Mouse (Mus musculus) urinary bladder, postnatal 4 days (tissue): ENCODE measurements around the gene Ppm1k.
"Not testable (repeated sequence)": the region's sequence is repeated elsewhere in the genome, so short reads cannot be mapped to it uniquely, and the experiment has no call there.

Source experiments
- DNase-seq, 2 experiments: peaks; one replicate each; pipeline ENCODE4 v3.0.0; 2021 to 2022; ENCODE audit warnings: low spot score in 2 of 2

Ppm1k gene

DNA sequence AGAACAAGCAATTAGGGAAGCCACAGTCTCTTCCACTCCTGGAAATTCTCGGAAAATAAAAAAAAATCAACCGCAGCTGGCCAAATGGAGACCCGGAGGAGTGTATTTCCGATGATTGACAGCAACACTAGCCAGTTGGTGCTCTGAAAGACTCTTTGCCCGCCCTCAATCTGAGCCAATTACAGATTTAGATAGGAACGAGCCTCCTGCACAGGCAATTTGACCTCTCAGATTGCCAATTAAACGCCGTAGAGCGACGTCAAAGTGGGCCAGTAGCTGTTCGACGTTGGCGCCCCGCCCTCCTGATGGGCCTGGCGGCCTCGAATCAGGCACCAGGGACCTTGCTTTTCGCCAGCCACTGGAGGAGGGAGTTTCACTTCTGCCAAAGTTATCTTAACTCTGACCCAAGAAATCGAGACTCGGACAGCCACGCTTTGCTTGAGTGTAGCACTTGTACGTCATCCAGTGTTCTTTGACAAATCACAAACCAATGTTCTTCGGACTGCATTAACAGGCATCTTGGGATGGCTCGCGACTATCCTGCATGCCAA is at the start of gene Ppm1k:
TSS of gene Ppm1k (minus strand) at position 83 of the 551 bp plus-strand sequence.
- DNase-seq = peak; percentile 97 to 99

DNA sequence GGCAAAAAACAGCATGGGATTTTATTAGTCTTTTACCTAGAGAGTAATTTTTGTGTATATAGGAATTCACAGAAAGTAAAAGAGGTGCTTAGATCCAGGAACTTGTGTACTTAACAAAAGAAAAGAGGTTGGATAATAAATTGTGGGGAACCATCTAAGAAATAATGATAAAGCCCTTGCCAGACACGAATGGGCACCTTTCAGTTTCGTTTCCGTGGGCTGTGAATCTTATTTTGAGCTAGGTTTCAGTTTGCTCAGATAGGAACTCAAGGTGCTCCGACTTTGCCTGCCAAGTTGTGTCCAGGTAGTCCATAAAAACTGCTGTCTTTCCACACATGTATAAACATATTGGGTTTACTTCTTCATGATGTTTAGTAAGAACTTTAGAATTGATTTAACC is 47.1 kb upstream of the Ppm1k start:
- no peak for DNase-seq

DNA sequence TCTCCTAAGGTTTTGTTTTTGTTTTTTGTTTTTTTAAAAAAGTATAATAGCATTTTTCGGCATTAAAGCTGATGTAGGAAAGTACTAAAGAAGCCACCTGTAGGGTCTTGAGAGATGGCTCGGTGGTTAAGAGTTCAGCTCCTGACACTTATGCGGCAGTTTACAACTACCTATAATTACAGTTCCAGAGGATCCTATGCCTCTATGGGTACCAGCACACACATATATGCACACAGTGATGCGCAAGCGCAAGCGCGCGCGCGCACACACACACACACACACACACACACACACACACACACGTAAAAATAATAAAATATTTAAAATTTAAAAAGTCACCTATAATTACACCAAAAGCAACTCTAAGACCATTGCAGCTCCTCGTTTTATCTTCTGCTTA is 46.3 kb upstream of the Ppm1k start:
- no peak for DNase-seq

DNA sequence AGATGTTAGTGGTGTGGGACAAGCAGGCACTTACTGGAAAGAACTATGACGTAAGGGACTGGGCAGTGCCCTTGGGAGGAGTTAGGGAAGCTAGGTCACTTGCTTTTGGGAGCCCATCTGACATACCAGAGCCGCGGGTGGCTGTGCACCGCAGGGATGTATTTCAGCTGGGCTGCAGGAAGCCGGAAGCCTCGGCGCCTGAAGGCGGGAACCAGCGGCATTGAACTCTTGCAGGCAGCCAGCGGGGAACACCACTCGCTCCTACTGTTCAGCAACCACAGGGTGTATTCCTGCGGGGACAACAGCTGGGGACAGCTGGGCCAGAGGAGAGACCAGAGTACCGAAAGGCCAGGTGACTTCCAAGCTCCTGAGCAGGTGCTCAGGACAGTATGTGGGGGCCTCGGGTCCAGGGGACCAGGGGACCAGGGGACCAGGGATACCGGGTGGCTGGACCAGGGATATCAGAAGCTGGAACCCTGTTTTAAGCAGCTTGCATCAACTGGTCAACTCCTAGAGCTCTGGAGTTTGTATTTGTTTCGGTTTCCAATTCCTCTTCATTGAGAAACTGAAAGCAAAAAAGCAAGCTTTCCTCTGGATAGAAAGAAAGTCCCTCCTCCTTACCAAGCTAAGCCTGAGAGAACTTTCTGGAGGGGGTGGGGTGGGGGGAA is 45.7 kb upstream of the Ppm1k start, which contains the start of gene Herc6:
TSS of gene Herc6 (plus strand) at position 120 of the 668 bp plus-strand sequence.
- peak; percentile 45 to 61 for DNase-seq

DNA sequence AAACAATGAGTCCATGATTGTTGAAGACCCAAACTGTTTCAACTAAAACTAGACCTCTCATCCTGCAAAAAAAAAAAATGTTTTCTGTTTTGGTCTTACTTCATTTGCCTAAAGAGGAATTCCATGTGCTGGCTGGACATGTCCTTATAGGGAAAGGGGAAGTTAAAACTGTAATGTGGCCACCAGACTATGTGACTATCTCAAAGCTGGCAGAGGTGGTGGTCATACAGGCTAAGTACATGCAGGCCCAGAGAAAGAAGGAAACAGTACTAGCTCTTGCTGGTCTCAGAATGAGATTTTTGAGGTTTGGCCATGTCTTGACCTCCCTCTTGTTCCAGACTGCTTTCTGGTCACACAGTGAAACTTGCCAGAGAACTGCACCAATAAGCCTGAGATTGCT is 36.3 kb upstream of the Ppm1k start:
- DNase-seq = no peak

DNA sequence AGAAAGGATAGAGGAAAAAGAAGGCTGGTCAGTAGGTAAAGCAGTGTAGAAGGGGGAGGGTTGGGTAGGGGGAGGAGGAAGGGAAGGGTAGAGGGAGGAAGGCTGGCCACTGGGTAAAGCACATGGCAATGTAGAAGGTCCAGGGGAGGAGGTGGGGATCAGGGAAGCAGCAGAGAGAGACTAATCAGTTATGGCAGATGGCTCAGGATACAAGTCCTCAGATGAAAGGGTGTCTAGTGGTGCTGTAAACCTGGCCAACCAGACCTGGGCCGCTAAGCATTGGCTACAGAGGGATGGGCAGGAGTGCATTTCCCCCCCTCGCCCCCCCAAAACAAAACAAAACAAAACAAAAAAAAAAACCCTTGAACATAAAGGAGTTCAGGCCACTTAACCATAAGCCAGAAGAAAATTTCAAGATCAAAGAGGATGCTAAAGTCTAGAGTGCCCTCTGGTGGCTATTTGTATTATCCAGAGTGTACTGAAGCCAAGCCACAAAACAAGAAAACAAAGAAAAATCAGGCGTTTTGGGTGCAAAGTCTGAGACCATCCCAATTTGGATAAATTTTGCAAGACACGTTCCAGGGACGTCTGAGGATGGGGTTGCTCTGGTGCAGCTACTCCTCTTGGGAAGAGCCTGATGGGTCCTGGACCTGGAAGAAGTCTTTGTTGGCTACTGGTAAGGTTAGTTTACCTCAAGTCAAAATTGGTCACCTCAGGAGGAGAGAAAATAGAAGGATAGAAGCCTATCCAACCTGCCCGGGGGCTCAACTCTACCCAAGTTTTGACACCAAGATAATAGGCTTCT is 35.1 kb upstream of the Ppm1k start:
- no peak for DNase-seq

DNA sequence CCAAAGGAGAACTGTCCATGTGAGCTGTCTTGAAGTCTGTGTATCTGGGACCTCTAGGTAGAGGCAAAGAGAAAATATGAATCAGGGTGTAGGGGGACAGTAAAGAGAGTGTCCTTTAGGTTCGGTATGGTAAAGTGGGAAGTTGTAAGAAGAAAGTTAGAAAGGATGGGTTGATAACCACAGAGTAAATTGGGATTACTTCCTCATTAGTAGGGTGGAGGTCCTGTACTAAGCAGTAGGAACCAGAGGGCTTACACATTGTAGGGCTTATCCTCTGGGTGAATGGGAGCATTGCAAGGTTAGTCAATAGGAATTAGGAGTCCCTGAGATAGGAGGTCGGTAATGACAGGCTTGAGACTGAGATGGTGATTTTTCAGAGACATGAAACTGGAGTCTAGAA is 32.4 kb upstream of the Ppm1k start:
- no peak for DNase-seq

DNA sequence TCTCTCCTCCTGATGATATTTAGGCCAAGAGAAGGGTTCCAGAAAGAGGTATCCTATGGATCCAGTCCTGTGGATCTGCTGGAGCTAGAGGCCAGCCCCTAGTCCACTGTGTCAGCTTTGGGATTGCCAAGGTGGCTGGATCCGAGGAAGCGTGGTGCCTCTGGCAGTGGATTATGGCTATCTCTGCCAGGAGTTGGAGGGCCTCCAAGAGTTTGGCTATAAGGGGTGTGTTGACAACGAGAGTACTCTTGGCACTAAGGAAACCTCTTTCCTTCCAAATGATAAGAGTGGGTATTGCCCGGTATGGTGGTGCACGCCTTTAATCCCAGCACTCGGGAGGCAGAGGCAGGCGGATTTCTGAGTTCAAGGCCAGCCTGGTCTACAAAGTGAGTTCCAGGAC is 30.2 kb upstream of the Ppm1k start:
- DNase-seq = no peak

DNA sequence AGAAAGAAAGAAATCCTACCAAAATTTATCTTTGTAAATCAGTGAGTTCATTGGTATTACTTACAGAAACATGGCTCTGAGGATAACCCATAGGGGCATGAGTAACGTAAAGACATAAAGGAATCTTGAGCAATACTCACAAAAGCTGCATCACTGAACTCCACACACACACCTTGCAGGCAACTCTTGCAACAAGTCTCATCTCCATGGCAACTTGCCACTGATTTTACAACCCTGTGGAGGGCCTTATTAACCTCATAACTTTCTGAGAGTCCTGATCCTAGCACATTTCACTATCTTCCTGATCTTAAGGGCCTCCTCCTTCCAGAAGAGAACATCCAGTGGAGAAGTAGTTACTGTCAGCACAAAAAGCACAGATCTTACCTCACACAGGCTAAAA is 28.2 kb upstream of the Ppm1k start:
- DNase-seq = no peak

DNA sequence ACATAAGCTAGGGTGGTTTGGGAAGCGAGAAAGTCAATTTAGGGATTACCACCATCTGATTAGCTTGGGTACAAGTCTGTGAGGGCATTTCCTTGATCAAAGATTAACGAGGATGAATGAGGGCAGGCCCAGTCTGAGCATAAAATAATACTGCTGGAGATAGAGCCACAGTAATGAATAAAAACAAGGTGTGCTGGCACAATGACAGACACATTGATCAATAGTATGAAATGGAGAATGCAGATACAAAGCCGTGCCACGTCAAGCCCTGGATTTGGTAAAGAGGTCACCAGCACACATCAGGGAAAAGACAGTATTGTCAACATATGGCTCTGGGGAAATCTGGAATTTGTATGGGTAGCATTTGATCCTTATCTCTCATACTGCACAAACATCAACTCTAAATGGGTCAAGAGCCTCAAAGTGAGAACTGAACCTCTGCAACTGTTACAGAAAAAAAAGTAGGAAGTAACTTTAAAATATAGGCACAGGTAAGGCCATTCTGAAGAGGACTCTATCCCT is 22.6 kb upstream of the Ppm1k start:
- no peak for DNase-seq

DNA sequence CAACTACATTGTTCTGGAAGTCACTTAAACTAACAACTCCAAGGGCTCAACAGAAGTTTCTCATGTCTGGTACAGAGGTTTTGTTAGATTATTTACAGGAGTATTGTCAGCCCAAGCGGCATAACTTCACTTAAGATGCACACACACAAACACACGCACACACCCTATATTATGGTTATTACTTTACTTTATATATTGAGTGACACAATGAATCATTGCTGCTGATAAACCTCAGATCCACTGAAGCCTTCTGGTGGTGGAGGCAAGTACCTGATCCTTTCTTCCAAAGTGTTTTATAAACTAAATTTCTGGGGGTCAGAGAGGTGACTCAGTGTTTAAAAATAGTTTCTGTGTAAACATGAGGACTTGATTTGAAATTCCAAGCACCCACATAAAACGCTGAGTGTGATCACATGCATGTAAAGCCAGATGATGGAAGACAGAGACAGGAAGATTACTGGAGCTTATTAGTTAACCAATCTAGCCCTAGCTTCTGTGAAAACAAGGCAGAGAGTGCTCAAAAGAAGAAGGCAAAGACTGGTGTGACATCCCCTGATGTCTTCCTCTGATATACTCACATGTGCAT is 16.0 kb upstream of the Ppm1k start:
- no peak for DNase-seq

DNA sequence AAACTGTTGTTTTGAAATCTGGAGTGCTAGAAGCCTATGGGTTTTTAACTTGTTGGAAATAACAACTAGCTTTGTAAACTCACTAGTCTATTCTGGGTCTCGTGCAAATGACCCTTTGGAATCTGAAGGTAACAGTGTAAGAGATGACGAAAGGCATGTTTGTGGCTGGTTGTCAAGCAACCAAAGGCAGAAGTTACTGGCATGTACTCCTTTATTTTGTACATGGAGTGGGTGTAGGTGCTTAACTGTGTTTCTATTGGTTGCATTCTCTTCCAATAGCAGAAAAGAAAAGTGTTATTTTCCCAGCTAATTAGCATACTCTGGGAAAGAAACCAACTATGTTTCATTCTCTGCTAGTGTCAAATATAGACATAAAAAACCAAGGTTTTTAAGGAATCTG is 9.6 kb upstream of the Ppm1k start:
- DNase-seq = no peak

DNA sequence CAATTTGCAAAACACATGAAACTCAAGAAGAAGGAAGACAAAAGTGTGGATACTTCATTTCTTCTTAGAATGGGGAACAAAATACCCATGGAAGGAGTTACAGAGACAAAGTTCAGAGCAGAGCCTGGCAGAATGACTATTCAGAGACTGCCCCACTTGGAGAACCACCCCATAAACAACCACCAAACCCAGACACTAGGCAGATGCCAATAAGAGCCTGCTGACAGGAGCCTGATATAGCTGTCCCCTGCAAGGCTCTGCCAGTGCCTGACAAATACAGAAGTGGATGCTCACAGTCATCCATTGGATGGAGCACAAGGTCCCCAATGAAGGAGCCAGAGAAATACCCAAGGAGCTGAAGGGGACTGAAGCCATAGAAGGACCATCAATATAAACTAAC is 8.3 kb upstream of the Ppm1k start:
- not testable (repeated sequence) for DNase-seq

DNA sequence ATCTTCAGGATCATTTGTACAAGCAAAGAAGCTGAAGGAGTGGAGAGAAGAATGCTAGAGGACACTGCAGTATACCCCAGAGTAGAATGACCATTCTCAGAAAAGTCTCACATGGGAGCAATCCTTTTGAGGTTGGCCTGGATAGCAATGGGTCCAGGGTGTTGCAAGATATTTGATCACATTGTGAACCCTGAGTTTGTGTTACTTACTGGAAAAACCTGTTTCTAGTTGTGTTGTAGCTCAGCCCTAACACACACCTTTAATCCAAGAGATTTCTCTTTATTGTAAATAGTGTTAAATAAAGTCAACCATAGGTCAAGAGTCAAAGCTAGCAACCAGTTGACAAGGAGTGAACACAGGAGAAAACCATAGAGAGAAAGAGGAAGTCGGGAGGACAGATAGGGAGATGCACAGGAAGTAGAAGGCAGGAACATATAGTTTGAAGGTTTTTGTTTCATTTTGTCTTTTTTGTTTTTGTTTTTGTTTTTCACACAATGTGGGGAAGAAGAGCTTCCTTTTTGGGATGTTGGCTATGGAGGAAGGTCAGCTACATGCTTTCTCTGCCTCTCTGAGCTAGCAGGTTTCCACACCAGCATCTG is 6.6 kb upstream of the Ppm1k start:
- no peak for DNase-seq

DNA sequence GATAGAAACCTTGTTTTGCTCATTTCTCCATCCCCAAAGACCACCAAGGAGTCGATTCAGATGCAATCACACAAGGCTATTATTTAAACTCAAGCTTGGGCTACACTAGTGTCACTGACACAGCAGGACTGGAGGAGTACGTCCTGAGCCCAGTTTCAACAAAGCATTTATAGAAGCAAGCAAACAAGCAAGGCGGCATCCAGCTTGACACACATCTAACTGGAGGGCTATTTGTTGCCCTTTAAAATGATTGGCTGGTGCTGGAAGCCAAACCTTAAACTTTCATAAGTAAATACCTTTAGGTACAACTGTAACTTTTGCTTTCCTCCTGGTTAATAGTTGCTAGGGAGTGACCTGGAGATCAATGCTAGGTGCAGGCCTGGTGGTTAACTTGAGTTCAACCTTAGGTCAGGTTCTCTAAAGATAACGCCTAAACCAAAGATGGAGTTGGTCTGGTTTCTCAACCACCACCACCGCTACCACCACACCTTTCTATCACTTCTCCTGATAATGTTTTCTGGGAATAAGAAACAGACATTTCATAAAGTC is 5.8 kb upstream of the Ppm1k start:
- DNase-seq = no peak

DNA sequence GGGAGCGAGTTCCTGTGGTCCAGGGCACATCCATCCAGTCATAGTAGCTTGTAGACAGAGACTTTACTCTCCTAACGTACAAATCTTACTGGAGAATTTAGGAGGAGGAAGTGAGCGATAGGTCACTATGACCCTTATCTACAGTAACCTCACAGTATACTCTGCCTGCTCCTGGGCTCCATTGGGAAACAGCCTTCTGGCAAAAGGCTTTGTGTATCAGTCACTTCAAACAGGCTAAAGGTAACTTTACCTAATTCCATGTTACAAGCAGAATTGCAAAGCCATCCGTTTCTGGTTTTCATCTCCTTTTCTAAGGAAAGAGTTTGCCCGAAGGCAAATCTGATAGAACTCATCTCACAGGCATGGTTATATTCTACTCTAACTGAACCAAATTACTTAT is 2.6 kb upstream of the Ppm1k start:
- no peak for DNase-seq

DNA sequence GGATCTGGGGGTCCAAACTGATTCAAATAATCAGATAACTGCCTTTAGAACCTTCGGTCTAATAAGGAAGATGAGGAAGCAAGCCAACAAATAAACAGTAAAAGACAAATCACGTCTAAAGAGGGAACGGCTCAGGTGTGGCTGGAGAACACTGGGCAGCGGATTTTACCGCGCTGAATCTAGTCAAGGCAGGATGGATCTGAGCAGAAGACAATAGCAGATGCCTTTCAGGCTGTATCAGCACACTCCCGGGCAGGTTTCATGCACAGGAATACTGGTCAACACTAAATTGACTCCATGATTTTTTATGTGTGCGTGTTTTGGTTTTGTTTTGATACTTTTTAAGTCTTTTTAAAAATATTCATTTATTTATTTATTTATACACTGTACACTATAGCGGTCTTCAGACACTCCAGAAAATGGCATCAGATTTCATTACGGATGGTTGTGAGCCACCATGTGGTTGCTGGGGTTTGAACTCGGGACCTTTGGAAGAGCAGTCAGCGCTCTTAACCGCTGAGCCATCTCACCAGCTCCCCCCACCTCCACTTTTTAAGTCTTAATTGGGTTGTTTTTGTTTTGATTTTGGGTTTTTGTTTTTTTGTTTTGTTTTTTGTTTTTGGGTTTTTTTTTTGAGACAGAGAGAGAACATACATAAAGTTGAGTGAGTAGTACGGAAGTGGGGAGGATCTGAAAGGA is 852 bp upstream of the Ppm1k start:
- no peak for DNase-seq

DNA sequence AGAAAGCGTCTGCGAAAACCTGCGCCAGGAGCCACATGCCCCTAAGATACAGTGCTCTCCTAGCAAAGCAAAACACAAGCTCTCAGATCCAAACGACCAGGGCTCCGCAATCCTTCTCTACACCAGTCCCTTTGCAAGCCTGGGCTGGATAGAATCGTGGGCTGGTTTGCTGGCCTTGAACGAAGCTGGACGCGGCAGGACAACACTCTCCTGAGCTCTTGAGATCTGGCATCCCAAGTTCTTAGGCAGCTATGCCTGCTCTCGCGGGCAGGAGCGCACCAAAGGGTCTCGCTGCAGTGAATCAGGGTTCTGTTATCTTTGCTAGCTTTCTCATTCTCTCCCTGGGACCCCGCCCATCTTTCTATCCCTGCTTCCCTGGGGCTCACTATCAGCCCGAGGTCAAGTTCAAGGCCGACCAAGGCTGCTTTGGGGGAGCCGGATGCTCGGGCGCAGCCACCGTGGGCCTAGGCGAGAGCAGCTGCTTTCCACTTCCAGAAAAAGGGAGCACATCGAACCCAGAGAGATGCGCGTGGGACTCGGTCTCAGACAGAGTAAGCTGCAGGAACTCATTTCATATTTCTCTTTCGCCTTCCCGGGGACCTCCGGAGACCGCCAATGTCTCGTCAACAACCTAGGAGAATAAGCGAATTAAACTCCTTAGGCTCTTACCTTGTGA is 519 bp downstream of the Ppm1k start:
- peak in 1 of 2 experiments; percentile 34 for DNase-seq

DNA sequence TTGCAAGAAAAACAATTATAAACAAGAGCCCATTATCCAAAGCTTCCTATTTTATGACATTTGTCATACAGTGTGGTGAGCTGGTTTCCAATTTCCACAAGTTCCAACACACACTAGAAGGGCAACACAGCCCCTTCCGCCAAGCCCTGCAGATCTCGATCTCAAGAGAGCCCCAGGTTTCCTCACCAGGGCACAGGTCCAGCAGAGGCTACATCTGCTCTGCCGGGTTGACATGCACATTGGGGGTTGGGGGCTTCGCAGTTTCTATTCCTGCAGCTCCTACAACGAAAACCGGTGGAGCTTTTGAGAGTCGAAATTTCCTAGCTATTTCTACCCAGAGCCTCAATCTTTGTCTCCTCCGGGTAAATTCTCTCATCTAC is 1.0 kb downstream of the Ppm1k start:
- no peak for DNase-seq

DNA sequence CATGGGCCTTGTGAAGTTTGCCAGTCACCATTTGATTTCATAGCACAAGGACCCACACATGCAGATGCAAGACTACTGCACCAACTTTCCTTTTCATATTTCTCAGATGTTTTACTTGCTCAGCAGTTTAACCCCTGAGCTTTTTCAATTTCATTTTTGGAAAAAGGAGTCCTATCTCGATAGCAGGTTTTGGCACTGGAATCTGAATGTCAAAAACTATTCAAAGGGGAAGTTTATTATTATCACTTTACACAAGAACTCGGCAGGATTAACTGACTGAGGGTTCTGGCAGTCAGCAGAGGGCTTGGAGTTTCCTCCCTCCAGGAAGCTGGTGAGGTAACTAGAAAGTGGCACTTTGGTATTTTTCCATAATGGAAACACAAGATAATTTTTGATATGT is 1.9 kb downstream of the Ppm1k start:
- DNase-seq = no peak

DNA sequence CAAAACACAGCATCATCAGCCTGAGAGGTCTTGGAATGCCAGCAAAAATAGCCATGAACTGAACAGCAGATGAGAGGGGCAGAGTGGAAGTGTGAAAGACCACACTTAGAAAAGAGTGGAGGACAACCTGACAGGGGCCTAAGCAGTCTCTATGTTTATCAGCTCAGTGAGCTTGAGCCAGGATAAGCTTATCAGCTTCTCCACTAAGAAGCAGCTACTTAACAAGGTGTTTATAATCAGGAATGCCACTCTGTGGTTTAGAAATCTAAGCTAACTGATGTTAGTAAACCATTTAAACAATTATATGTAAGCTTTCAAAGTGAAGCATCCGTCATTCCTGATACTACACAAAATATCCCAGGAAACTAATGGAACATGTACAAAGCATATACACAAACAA is 3.2 kb downstream of the Ppm1k start:
- no peak for DNase-seq
